Mouse (Mus musculus) lung, adult 2 months (tissue): Measurements from ENCODE around the gene Rffl.
"Not testable (repeated sequence)": the region's sequence is repeated elsewhere in the genome, so short reads cannot be mapped to it uniquely, and the experiment has no call there.

Source experiments
- CTCF ChIP-seq: fragments of 200-500 bp; IDR thresholded peaks from 2 replicates; pipeline ENCODE4 v1.5.1; 2011; ENCODE audit warnings: mild to moderate bottlenecking, low read length, control low read depth; ENCODE audit not compliant: insufficient read depth
- POLR2A ChIP-seq: fragments of 200-500 bp; IDR thresholded peaks from 2 replicates; pipeline ENCODE4 v1.6.1; 2011; ENCODE audit warnings: low read depth, mild to moderate bottlenecking, control low read depth, low read length, borderline replicate concordance; ENCODE audit errors: extremely low read depth

DNA sequence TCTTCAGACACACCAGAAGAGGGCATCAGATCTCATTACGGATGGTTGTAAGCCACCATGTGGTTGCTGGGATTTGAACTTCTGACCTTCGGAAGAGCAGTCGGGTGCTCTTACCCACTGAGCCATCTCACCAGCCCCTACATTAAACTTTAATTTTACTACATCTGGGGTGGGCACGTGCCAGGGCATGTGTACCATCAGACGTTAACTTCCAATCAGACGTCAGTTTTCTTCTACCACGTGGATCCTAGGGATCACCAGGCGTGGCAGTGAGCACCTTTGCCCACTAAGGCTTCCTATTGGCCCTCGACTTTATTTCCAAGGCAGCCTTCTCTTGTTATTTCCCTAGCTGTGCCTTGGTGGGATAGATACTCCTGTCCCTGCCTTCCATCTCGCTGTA is 38.6 kb downstream of the Rffl start:
- not testable (repeated sequence) for TF ChIP-seq CTCF, POLR2A
